Mouse (Mus musculus) hindbrain, embryonic 14.5 days (tissue): ENCODE data around the gene Ablim1. TPM values are rescaled to one million over a fixed set of nuclear protein-coding genes. Genes with fewer than 3 reads are reported as not detected.

Experiments
- ATAC-seq: fragments of 200-750 bp; cut with Nextera tagmentation; 2 replicates; pipeline ENCODE4 v1.8.0; 2017; ENCODE audit warnings: moderate number of reproducible peaks, mild to moderate bottlenecking, moderate TSS enrichment, moderate library complexity; ENCODE audit not compliant: low FRiP score
- DNase-seq: peaks from one replicate; pipeline ENCODE4 v3.0.0-alpha.2; 2015; ENCODE audit warnings: low spot score
- H3K27ac ChIP-seq: fragments of 300-500 bp; sonication (generic); 2 replicates; pipeline ENCODE4 v1.5.1; 2014; ENCODE audit warnings: mild to moderate bottlenecking, moderate library complexity
- H3K27me3 ChIP-seq: fragments of 300-500 bp; sonication (generic); 2 replicates; pipeline ENCODE4 v1.6.1; 2014; ENCODE audit warnings: mild to moderate bottlenecking, low read length, mixed read lengths; ENCODE audit not compliant: control insufficient read depth, insufficient read depth
- H3K36me3 ChIP-seq: fragments of 300-500 bp; sonication (generic); replicated peaks from 2 replicates; pipeline ENCODE4 v1.6.1; 2014; ENCODE audit not compliant: control insufficient read depth, insufficient read depth
- H3K4me1 ChIP-seq: fragments of 300-500 bp; sonication (generic); replicated peaks from 2 replicates; pipeline ENCODE4 v1.6.1; 2014; ENCODE audit warnings: antibody characterized with exemption, low read length, mixed read lengths; ENCODE audit not compliant: control insufficient read depth, insufficient read depth
- H3K4me2 ChIP-seq: fragments of 300-500 bp; sonication (generic); replicated peaks from 2 replicates; pipeline ENCODE4 v1.6.1; 2014; ENCODE audit warnings: mild to moderate bottlenecking, moderate library complexity
- H3K4me3 ChIP-seq: fragments of 300-500 bp; sonication (generic); replicated peaks from 2 replicates; pipeline ENCODE4 v1.5.1; 2014; ENCODE audit warnings: mild to moderate bottlenecking, low read length
- H3K9ac ChIP-seq: fragments of 300-500 bp; sonication (generic); 2 replicates; pipeline ENCODE4 v1.6.1; 2014
- H3K9me3 ChIP-seq: fragments of 300-500 bp; sonication (generic); 2 replicates; pipeline ENCODE4 v1.6.1; 2016; ENCODE audit warnings: low read length; ENCODE audit not compliant: control insufficient read depth
- WGBS: fragments of 180-500 bp; shearing (Covaris S2); extraction: QIAGEN DNeasy Blood & Tissue Kit; methylation state at CpG from one replicate; pipeline ENCODE4 v1.1.7; 2014; 5-methylcytosine and 5-hydroxymethylcytosine counted together
- polyA plus RNA-seq: library from polyadenylated mRNA; unstranded; fragments of >200 nt; fragmentation: Nextera tagmentation; extraction: Ambion mirVana; gene quantifications from 2 replicates; pipeline ENCODE4 v1.2.1, GENCODE M21; 2014

The Ablim1 gene
- polyA plus RNA-seq, 1 experiment from 2014 or later, result 56.6 TPM

GRCm38 (mm10) chr19:57197043-57197817 lies 117.5 kb downstream of the Ablim1 start:
- ATAC-seq (peak; percentile 67; the same call in 1 of the 2 replicates), DNase-seq (peak; percentile 57)
- peak overlapping the region; percentile 43 for H3K4me3 ChIP-seq
- H3K27me3 ChIP-seq, result peaks cover 11% of the 10 kb centered on the region; the same call in 1 of the 2 replicates
- no peaks in the 10 kb centered on the region for H3K36me3 ChIP-seq
- no peaks in the 10 kb centered on the region for H3K9me3 ChIP-seq
- peak overlapping the region; percentile 63 for H3K9ac ChIP-seq
- H3K4me1 ChIP-seq, result peaks cover 43% of the 10 kb centered on the region
- H3K27ac ChIP-seq, result peak overlapping the region; percentile 73
- peak overlapping the region; percentile 88 for H3K4me2 ChIP-seq
- WGBS, result under 1% methylated on average over 37 of the region's 37 CpGs

GRCm38 (mm10) chr19:57196616-57197015 lies 118.1 kb downstream of the Ablim1 start:
- peak overlapping the region; percentile 73 for H3K27ac ChIP-seq
- H3K27me3 ChIP-seq, result peaks cover 11% of the 10 kb centered on the region; the same call in 1 of the 2 replicates
- no peak for DNase-seq
- peaks cover 38% of the 10 kb centered on the region for H3K4me1 ChIP-seq
- H3K9ac ChIP-seq, result peak overlapping the region; percentile 63; the same call in 1 of the 2 replicates
- H3K36me3 ChIP-seq, result no peaks in the 10 kb centered on the region
- H3K9me3 ChIP-seq, result no peaks in the 10 kb centered on the region
- ATAC-seq, result no peak
- H3K4me3 ChIP-seq, result peak overlapping the region; percentile 43
- H3K4me2 ChIP-seq, result peak overlapping the region; percentile 88
- whole genome bisulfite sequencing, result 43% methylated on average over 8 of the region's 8 CpGs

GRCm38 (mm10) chr19:57195169-57195930 lies 119.4 kb downstream of the Ablim1 start:
- Histone ChIP-seq H3K4me3 (peak overlapping the region; percentile 43), H3K9me3 (no peaks in the 10 kb centered on the region), H3K27me3 (peaks cover 11% of the 10 kb centered on the region; the same call in 1 of the 2 replicates), H3K27ac (peak overlapping the region; percentile 26), H3K4me1 (peaks cover 38% of the 10 kb centered on the region), H3K4me2 (peak overlapping the region; percentile 88), H3K9ac (peak overlapping the region; percentile 63), H3K36me3 (no peaks in the 10 kb centered on the region)
- ATAC-seq, result no peak
- DNase-seq, result no peak
- WGBS, result 84% methylated on average over 11 of the region's 11 CpGs

- H3K9me3 ChIP-seq, result no peaks in the 10 kb centered on the region
- no peak overlapping the region for H3K4me3 ChIP-seq
- peaks cover 26% of the 10 kb centered on the region for H3K4me1 ChIP-seq
- no peak overlapping the region for H3K9ac ChIP-seq
- H3K27ac ChIP-seq, result no peak overlapping the region
- DNase-seq, result peak; percentile 52
- H3K27me3 ChIP-seq, result peaks cover 11% of the 10 kb centered on the region; the same call in 1 of the 2 replicates
- no peaks in the 10 kb centered on the region for H3K36me3 ChIP-seq
- WGBS, result 82% methylated on average over 6 of the region's 6 CpGs
- H3K4me2 ChIP-seq, result peak overlapping the region; percentile 88; the same call in 1 of the 2 replicates
- 0 out of 2 replicates have a peak, but pooled peaks have one; percentile 21 for ATAC-seq
These were observed 120.8 kb downstream of the Ablim1 start for GRCm38 (mm10) chr19:57193958-57194357.

- DNase-seq, result no peak
- Histone ChIP-seq H3K27ac (no peak overlapping the region), H3K4me3 (no peak overlapping the region), H3K4me1 (peaks cover 20% of the 10 kb centered on the region), H3K36me3 (no peaks in the 10 kb centered on the region), H3K9me3 (no peaks in the 10 kb centered on the region), H3K4me2 (no peak overlapping the region), H3K9ac (no peak overlapping the region), H3K27me3 (peaks cover 11% of the 10 kb centered on the region; the same call in 1 of the 2 replicates)
- ATAC-seq, result no peak
- WGBS, result 94% methylated on average over 12 of the region's 12 CpGs
These were observed 121.3 kb downstream of the Ablim1 start for GRCm38 (mm10) chr19:57193382-57193781.

- Histone ChIP-seq H3K27ac (no peak overlapping the region), H3K9ac (no peak overlapping the region), H3K4me2 (no peak overlapping the region), H3K4me3 (no peak overlapping the region), H3K36me3 (no peaks in the 10 kb centered on the region), H3K27me3 (peaks cover 4% of the 10 kb centered on the region; the same call in 1 of the 2 replicates), H3K4me1 (no peaks in the 10 kb centered on the region), H3K9me3 (no peaks in the 10 kb centered on the region)
- ATAC-seq, result no peak
- DNase-seq, result no peak
- WGBS, result 93% methylated on average over 1 of the region's 1 CpGs
These were observed 123.6 kb downstream of the Ablim1 start for GRCm38 (mm10) chr19:57191109-57191508.

GRCm38 (mm10) chr19:57189427-57189826 lies 125.3 kb downstream of the Ablim1 start:
- no peaks in the 10 kb centered on the region for H3K4me1 ChIP-seq
- WGBS, result 79% methylated on average over 5 of the region's 5 CpGs
- H3K9ac ChIP-seq, result no peak overlapping the region
- H3K36me3 ChIP-seq, result no peaks in the 10 kb centered on the region
- H3K27me3 ChIP-seq, result no peaks in the 10 kb centered on the region
- DNase-seq (no peak), ATAC-seq (no peak)
- no peaks in the 10 kb centered on the region for H3K9me3 ChIP-seq
- H3K27ac ChIP-seq, result no peak overlapping the region
- no peak overlapping the region for H3K4me3 ChIP-seq
- H3K4me2 ChIP-seq, result no peak overlapping the region

- no peak for DNase-seq
- WGBS, result 80% methylated on average over 4 of the region's 4 CpGs
- Histone ChIP-seq H3K9me3 (no peaks in the 10 kb centered on the region), H3K4me3 (no peak overlapping the region), H3K4me2 (no peak overlapping the region), H3K36me3 (no peaks in the 10 kb centered on the region), H3K4me1 (no peaks in the 10 kb centered on the region), H3K27ac (no peak overlapping the region), H3K9ac (no peak overlapping the region), H3K27me3 (no peaks in the 10 kb centered on the region)
- ATAC-seq, result no peak
These were observed 126.2 kb downstream of the Ablim1 start for GRCm38 (mm10) chr19:57188553-57188952.

- ATAC-seq (no peak), DNase-seq (no peak)
- Histone ChIP-seq H3K9ac (no peak overlapping the region), H3K36me3 (no peaks in the 10 kb centered on the region), H3K27me3 (no peaks in the 10 kb centered on the region), H3K4me2 (no peak overlapping the region), H3K4me3 (no peak overlapping the region), H3K4me1 (no peaks in the 10 kb centered on the region; the same call in 1 of the 2 replicates), H3K9me3 (no peaks in the 10 kb centered on the region), H3K27ac (no peak overlapping the region)
- WGBS, result 90% methylated on average over 3 of the region's 3 CpGs
These were observed 129.7 kb downstream of the Ablim1 start for GRCm38 (mm10) chr19:57185021-57185420.
